Mouse (Mus musculus): ENCODE measurements around the gene Sh3bgr. TPM values are rescaled to one million over a fixed set of nuclear protein-coding genes. Genes with fewer than 3 reads are reported as not detected.

Sh3bgr gene
- polyA plus RNA-seq, 1 experiment from 2014 or later, result 1.6 TPM

GRCm38 (mm10) chr16:96165723-96166264, 34.5 kb upstream of the Sh3bgr start:
- H3K36me3 ChIP-seq (replicated peaks), result no peaks in the 10 kb centered on the region
- no peak overlapping the region for H3K4me2 ChIP-seq
- no peak overlapping the region for H3K4me3 ChIP-seq (replicated peaks)
- no peak for ATAC-seq (ENCODE audit: low FRiP score)
- WGBS, result 84% methylated on average over 4 of the region's 4 CpGs
- no peak overlapping the region for H3K27ac ChIP-seq
- H3K9me3 ChIP-seq, result no peaks in the 10 kb centered on the region
- no peaks in the 10 kb centered on the region for H3K27me3 ChIP-seq
- no peaks in the 10 kb centered on the region for H3K4me1 ChIP-seq
- H3K9ac ChIP-seq, result no peak overlapping the region

GRCm38 (mm10) chr16:96168837-96169236, 31.4 kb upstream of the Sh3bgr start:
- Histone ChIP-seq H3K27ac (no peak overlapping the region), H3K36me3 (replicated peaks) (no peaks in the 10 kb centered on the region), H3K9me3 (no peaks in the 10 kb centered on the region), H3K4me1 (no peaks in the 10 kb centered on the region), H3K4me2 (no peak overlapping the region), H3K4me3 (replicated peaks) (no peak overlapping the region), H3K27me3 (no peaks in the 10 kb centered on the region), H3K9ac (no peak overlapping the region)
- no peak for ATAC-seq (ENCODE audit: low FRiP score)
- WGBS, result 89% methylated on average over 4 of the region's 4 CpGs

- Histone ChIP-seq H3K4me3 (replicated peaks) (no peak overlapping the region), H3K27me3 (no peaks in the 10 kb centered on the region), H3K4me1 (peaks cover 8% of the 10 kb centered on the region; the same call in 1 of the 2 replicates), H3K36me3 (replicated peaks) (no peaks in the 10 kb centered on the region), H3K27ac (no peak overlapping the region), H3K9ac (no peak overlapping the region), H3K4me2 (no peak overlapping the region), H3K9me3 (no peaks in the 10 kb centered on the region)
- ATAC-seq (ENCODE audit: low FRiP score), result no peak
- WGBS, result 80% methylated on average over 8 of the region's 8 CpGs
These were observed 26.6 kb upstream of the Sh3bgr start for GRCm38 (mm10) chr16:96173648-96174047.

GRCm38 (mm10) chr16:96175399-96175798, 24.9 kb upstream of the Sh3bgr start:
- no peak overlapping the region for H3K27ac ChIP-seq
- H3K4me3 ChIP-seq (replicated peaks), result no peak overlapping the region
- H3K4me1 ChIP-seq, result peaks cover 8% of the 10 kb centered on the region; the same call in 1 of the 2 replicates
- H3K9me3 ChIP-seq, result 0 out of 2 replicates have a peak, but pooled peaks cover 5% of the 10 kb centered on the region
- no peak overlapping the region for H3K4me2 ChIP-seq
- no peak overlapping the region for H3K9ac ChIP-seq
- no peaks in the 10 kb centered on the region for H3K36me3 ChIP-seq (replicated peaks)
- H3K27me3 ChIP-seq, result no peaks in the 10 kb centered on the region
- peak; percentile 39; the same call in 1 of the 2 replicates for ATAC-seq (ENCODE audit: low FRiP score)
- WGBS, result 36% methylated on average over 2 of the region's 2 CpGs

GRCm38 (mm10) chr16:96179156-96179555, 21.1 kb upstream of the Sh3bgr start:
- no peak overlapping the region for H3K4me3 ChIP-seq (replicated peaks)
- ATAC-seq (ENCODE audit: low FRiP score), result no peak
- no peak overlapping the region for H3K27ac ChIP-seq
- peaks cover 8% of the 10 kb centered on the region; the same call in 1 of the 2 replicates for H3K4me1 ChIP-seq
- H3K4me2 ChIP-seq, result no peak overlapping the region
- H3K9me3 ChIP-seq, result 0 out of 2 replicates have a peak, but pooled peaks cover 5% of the 10 kb centered on the region
- H3K9ac ChIP-seq, result no peak overlapping the region
- no peaks in the 10 kb centered on the region for H3K27me3 ChIP-seq
- H3K36me3 ChIP-seq (replicated peaks), result no peaks in the 10 kb centered on the region

- H3K27me3 ChIP-seq, result 0 out of 2 replicates have a peak, but pooled peaks cover 3% of the 10 kb centered on the region
- no peak overlapping the region for H3K27ac ChIP-seq
- peaks cover 8% of the 10 kb centered on the region for H3K4me1 ChIP-seq
- WGBS, result 86% methylated on average over 5 of the region's 5 CpGs
- H3K4me2 ChIP-seq, result no peak overlapping the region
- H3K36me3 ChIP-seq (replicated peaks), result no peaks in the 10 kb centered on the region
- no peaks in the 10 kb centered on the region for H3K9me3 ChIP-seq
- no peak for ATAC-seq (ENCODE audit: low FRiP score)
- no peak overlapping the region for H3K9ac ChIP-seq
- no peak overlapping the region for H3K4me3 ChIP-seq (replicated peaks)
These were observed 12.6 kb upstream of the Sh3bgr start for GRCm38 (mm10) chr16:96187619-96188018.

GRCm38 (mm10) chr16:96191531-96192506, 8.4 kb upstream of the Sh3bgr start, which contains the start of gene Lca5l:
Lca5l (minus strand) TSS chr16:96192271.
- ATAC-seq (ENCODE audit: low FRiP score), result peak; percentile 98
- H3K27ac ChIP-seq, result peak within 1 kb of the TSS; percentile 63
- under 1% methylated on average over 77 of the region's 77 CpGs for WGBS

GRCm38 (mm10) chr16:96200702-96201028, 415 bp downstream of the Sh3bgr start:
- peak overlapping the region; percentile 52 for H3K4me2 ChIP-seq
- H3K36me3 ChIP-seq (replicated peaks), result no peaks in the 10 kb centered on the region
- H3K4me1 ChIP-seq, result peaks cover 11% of the 10 kb centered on the region
- no peaks in the 10 kb centered on the region for H3K9me3 ChIP-seq
- peak overlapping the region; percentile 15 for H3K4me3 ChIP-seq (replicated peaks)
- no peak for ATAC-seq (ENCODE audit: low FRiP score)
- peaks cover 5% of the 10 kb centered on the region; the same call in 1 of the 2 replicates for H3K27me3 ChIP-seq
- WGBS, result 28% methylated on average over 9 of the region's 9 CpGs
- no peak overlapping the region for H3K27ac ChIP-seq
- peak overlapping the region; percentile 17; the same call in 1 of the 2 replicates for H3K9ac ChIP-seq

More at GRCm38 (mm10) chr16:96191531-96192506, 8.4 kb upstream of the Sh3bgr start, which contains the start of gene Lca5l:
- peak within 1 kb of the TSS; percentile 84 for H3K9ac ChIP-seq
- 0 out of 2 replicates have a peak, but pooled peaks cover 3% of the 10 kb centered on the region for H3K27me3 ChIP-seq
- peak within 1 kb of the TSS; percentile 73 for H3K4me2 ChIP-seq
- H3K36me3 ChIP-seq (replicated peaks), result no peaks in the 10 kb centered on the region
- peaks cover 8% of the 10 kb centered on the region for H3K4me1 ChIP-seq
- peak within 1 kb of the TSS; percentile 90 for H3K4me3 ChIP-seq (replicated peaks)
- no peaks in the 10 kb centered on the region for H3K9me3 ChIP-seq

- Histone ChIP-seq H3K27ac (no peak overlapping the region), H3K36me3 (replicated peaks) (no peaks in the 10 kb centered on the region), H3K4me3 (replicated peaks) (no peak overlapping the region), H3K9me3 (no peaks in the 10 kb centered on the region), H3K27me3 (peaks cover 8% of the 10 kb centered on the region; the same call in 1 of the 2 replicates), H3K4me1 (peaks cover 11% of the 10 kb centered on the region), H3K9ac (no peak overlapping the region), H3K4me2 (no peak overlapping the region)
- WGBS, result 85% methylated on average over 11 of the region's 11 CpGs
- no peak for ATAC-seq (ENCODE audit: low FRiP score)
These were observed 1.4 kb downstream of the Sh3bgr start for GRCm38 (mm10) chr16:96201485-96202232.

- Histone ChIP-seq H3K27me3 (0 out of 2 replicates have a peak, but pooled peaks cover 3% of the 10 kb centered on the region), H3K36me3 (replicated peaks) (no peaks in the 10 kb centered on the region), H3K4me1 (no peaks in the 10 kb centered on the region), H3K27ac (no peak overlapping the region), H3K9me3 (no peaks in the 10 kb centered on the region), H3K4me2 (no peak overlapping the region), H3K9ac (no peak overlapping the region), H3K4me3 (replicated peaks) (no peak overlapping the region)
- no peak for ATAC-seq (ENCODE audit: low FRiP score)
- WGBS, result 86% methylated on average over 10 of the region's 10 CpGs
These were observed 9.5 kb downstream of the Sh3bgr start for GRCm38 (mm10) chr16:96209789-96210188.

- Histone ChIP-seq H3K9ac (no peak overlapping the region), H3K27ac (no peak overlapping the region), H3K36me3 (replicated peaks) (no peaks in the 10 kb centered on the region), H3K9me3 (no peaks in the 10 kb centered on the region), H3K4me2 (no peak overlapping the region), H3K27me3 (0 out of 2 replicates have a peak, but pooled peaks cover 3% of the 10 kb centered on the region), H3K4me3 (replicated peaks) (no peak overlapping the region), H3K4me1 (no peaks in the 10 kb centered on the region)
- ATAC-seq (ENCODE audit: low FRiP score), result no peak
- WGBS, result 90% methylated on average over 7 of the region's 7 CpGs
These were observed 10.6 kb downstream of the Sh3bgr start for GRCm38 (mm10) chr16:96210856-96211255.

- Histone ChIP-seq H3K27me3 (no peaks in the 10 kb centered on the region), H3K36me3 (replicated peaks) (no peaks in the 10 kb centered on the region), H3K9ac (no peak overlapping the region), H3K4me2 (no peak overlapping the region), H3K4me3 (replicated peaks) (no peak overlapping the region), H3K27ac (no peak overlapping the region), H3K9me3 (no peaks in the 10 kb centered on the region), H3K4me1 (no peaks in the 10 kb centered on the region)
- 93% methylated on average over 4 of the region's 4 CpGs for WGBS
- ATAC-seq (ENCODE audit: low FRiP score), result no peak
These were observed 12.8 kb downstream of the Sh3bgr start for GRCm38 (mm10) chr16:96213027-96213426.

Data from forebrain, embryonic 12.5 days (tissue).